Mouse (Mus musculus): ENCODE measurements at regions not wholly inside any gene's neighbourhood (a gene's known extent, or its start where the extent isn't known, plus 50 kb on each side); places are given as distances from the start of the nearest gene placed in this dataset.

- TF ChIP-seq POLR2A (IDR thresholded peaks at IDR 0.05; ENCODE audit: control insufficient read depth, extremely low read depth, insufficient read depth, low read length, poor library complexity) (no peak), CTCF (IDR thresholded peaks at IDR 0.05; ENCODE audit: borderline replicate concordance, control insufficient read depth, extremely low read depth, insufficient read depth, low read length, poor library complexity) (no peak)
Measured at GRCm38 (mm10) chr10:21777103-21777502, 104.9 kb upstream of the Sgk1 start.

Data from thymus, adult 2 months (tissue).